Mouse (Mus musculus) lung, postnatal 25 days (tissue): Measurements from ENCODE around the gene Rtl8b.
"Not testable (repeated sequence)": the region's sequence is repeated elsewhere in the genome, so short reads cannot be mapped to it uniquely, and the experiment has no call there.

Source experiments
- DNase-seq: peaks from one replicate; pipeline ENCODE4 v3.0.0; 2022; ENCODE audit warnings: low spot score

The Rtl8b gene

GRCm38 (mm10) chrX:53670294-53670693, at the start of gene Rtl8b:
Gene Rtl8b (minus strand): TSS chrX:53670408.
- peak; percentile 88 for DNase-seq

- no peak for DNase-seq
Measured at GRCm38 (mm10) chrX:53716323-53717182, 46.3 kb upstream of the Rtl8b start.

GRCm38 (mm10) chrX:53715942-53716322, 45.7 kb upstream of the Rtl8b start:
- no peak for DNase-seq

GRCm38 (mm10) chrX:53702673-53703072, 32.5 kb upstream of the Rtl8b start:
- no peak for DNase-seq

- no peak for DNase-seq
Measured at GRCm38 (mm10) chrX:53699225-53699624, 29.0 kb upstream of the Rtl8b start.

GRCm38 (mm10) chrX:53694008-53694777, 24.0 kb upstream of the Rtl8b start:
- DNase-seq, result no peak

GRCm38 (mm10) chrX:53693141-53693540, 22.9 kb upstream of the Rtl8b start:
- DNase-seq, result no peak

- no peak for DNase-seq
Measured at GRCm38 (mm10) chrX:53692065-53692464, 21.9 kb upstream of the Rtl8b start.

GRCm38 (mm10) chrX:53684676-53685075, 14.5 kb upstream of the Rtl8b start:
- DNase-seq, result not testable (repeated sequence)

- DNase-seq, result not testable (repeated sequence)
Measured at GRCm38 (mm10) chrX:53682650-53683049, 12.4 kb upstream of the Rtl8b start.

GRCm38 (mm10) chrX:53676943-53677342, 6.7 kb upstream of the Rtl8b start:
- peak; percentile 54 for DNase-seq

GRCm38 (mm10) chrX:53670696-53671095, 488 bp upstream of the Rtl8b start:
- not testable (repeated sequence) for DNase-seq

GRCm38 (mm10) chrX:53669557-53670270, 494 bp downstream of the Rtl8b start:
- DNase-seq, result not testable (repeated sequence)

GRCm38 (mm10) chrX:53652917-53653316, 17.3 kb downstream of the Rtl8b start:
- DNase-seq, result peak; percentile 2

- DNase-seq, result peak; percentile 19
Measured at GRCm38 (mm10) chrX:53645885-53646284, 24.3 kb downstream of the Rtl8b start.

GRCm38 (mm10) chrX:53642980-53643961, 26.9 kb downstream of the Rtl8b start, which contains the start of gene Rtl8a:
Gene Rtl8a (minus strand): TSS chrX:53643682.
- peak; percentile 85 for DNase-seq

- not testable (repeated sequence) for DNase-seq
Measured at GRCm38 (mm10) chrX:53642604-53642979, 27.6 kb downstream of the Rtl8b start.

- not testable (repeated sequence) for DNase-seq
Measured at GRCm38 (mm10) chrX:53638107-53638506, 32.1 kb downstream of the Rtl8b start.
